Mouse (Mus musculus) gastrocnemius, postnatal 25 days (tissue): ENCODE measurements around the gene Sema4g. TPM values are rescaled to one million over a fixed set of nuclear protein-coding genes. Genes with fewer than 3 reads are reported as not detected.

ENCODE experiments used
- DNase-seq: peaks from one replicate; pipeline ENCODE4 v3.0.0; 2022
- total RNA-seq, 2 experiments: library from RNA; stranded (reverse); gene quantifications; 1 replicate in 1 of 2; 2 replicates in 1 of 2; pipeline ENCODE4 v1.2.3; 2021

Gene Sema4g
- total RNA-seq, 2 experiments from 2014 or later = 0.19 to 0.33 TPM

- no peak for DNase-seq
Observed at GRCm38 (mm10) chr19:45048644-45049365, 59.9 kb downstream of the Sema4g start.

- DNase-seq = no peak
Observed at GRCm38 (mm10) chr19:45049523-45049922, 60.6 kb downstream of the Sema4g start.

Other genes starting within 250 kb of the Sema4g start
- not detected for gene Pax2, start 233.1 kb upstream of the Sema4g start, total RNA-seq
- 10 to 100 TPM; 11.1 to 11.7 TPM for gene Slf2, start 58.0 kb upstream of the Sema4g start, total RNA-seq
- gene Twnk, start 16.6 kb downstream of the Sema4g start, total RNA-seq = 10 to 100 TPM; 16.2 to 16.6 TPM
- gene Mrpl43, start 17.3 kb downstream of the Sema4g start, total RNA-seq = 10 to 100 TPM; 32.8 to 36.4 TPM
- gene Lzts2, start 25.3 kb downstream of the Sema4g start, total RNA-seq = 10 to 100 TPM; 19.2 to 22.9 TPM
- 1 to 10 TPM; 5.4 to 5.9 TPM for gene Pdzd7, start 56.6 kb downstream of the Sema4g start, total RNA-seq
- gene Sfxn3, start 58.4 kb downstream of the Sema4g start, total RNA-seq = 10 to 100 TPM; 20.7 to 22.5 TPM
- gene Kazald1, start 86.1 kb downstream of the Sema4g start, total RNA-seq = 1 to 10 TPM; 5.4 to 6.3 TPM
- not detected for gene Tlx1, start 161.6 kb downstream of the Sema4g start, total RNA-seq
- 10 to 100 TPM; 34.0 to 41.1 TPM for gene Lbx1, start 246.7 kb downstream of the Sema4g start, total RNA-seq